Mouse (Mus musculus) liver, adult 2 months (tissue): ENCODE results near the gene Pitpna. TPM values are rescaled to one million over a fixed set of nuclear protein-coding genes. Genes with fewer than 3 reads are reported as not detected.

Source experiments
- DNase-seq: peaks from one replicate; pipeline ENCODE4 v3.0.0-alpha.2; 2011; ENCODE audit warnings: low read depth, low spot score; ENCODE audit errors: extremely low read depth
- H3K27ac ChIP-seq: fragments of 200-500 bp; replicated peaks from 2 replicates; pipeline ENCODE4 v1.5.1; 2012; ENCODE audit warnings: low read depth, mild to moderate bottlenecking, control low read depth, inconsistent platforms, low read length; ENCODE audit not compliant: insufficient read depth
- H3K27me3 ChIP-seq: fragments of 200-500 bp; 2 replicates; pipeline ENCODE4 v1.6.1; 2012; ENCODE audit warnings: mild to moderate bottlenecking, moderate library complexity, low read length, inconsistent platforms; ENCODE audit not compliant: control insufficient read depth, insufficient read depth
- H3K36me3 ChIP-seq: fragments of 200-500 bp; 2 replicates; pipeline ENCODE4 v1.6.1; 2012; ENCODE audit warnings: low read length, inconsistent platforms; ENCODE audit not compliant: control insufficient read depth, insufficient read depth
- H3K4me1 ChIP-seq: fragments of 200-500 bp; 2 replicates; pipeline ENCODE4 v1.6.1; 2011; ENCODE audit warnings: low read length; ENCODE audit not compliant: control insufficient read depth, insufficient read depth
- H3K4me3 ChIP-seq: fragments of 200-500 bp; 2 replicates; pipeline ENCODE4 v1.5.1; 2011; ENCODE audit warnings: low read depth, mild to moderate bottlenecking, control low read depth, low read length, moderate library complexity; ENCODE audit not compliant: insufficient read depth
- H3K79me2 ChIP-seq: fragments of 200-500 bp; 2 replicates; pipeline ENCODE4 v1.6.1; 2012; ENCODE audit warnings: inconsistent platforms, mild to moderate bottlenecking, low read length, moderate library complexity; ENCODE audit not compliant: control insufficient read depth, insufficient read depth
- H3K9ac ChIP-seq: fragments of 200-500 bp; 2 replicates; pipeline ENCODE4 v1.6.1; 2012; ENCODE audit warnings: low read depth, mild to moderate bottlenecking, control low read depth, inconsistent platforms, low read length
- CTCF ChIP-seq: fragments of 200-500 bp; IDR thresholded peaks from 2 replicates; pipeline ENCODE4 v1.5.1; 2011; ENCODE audit warnings: low read depth, low read length, control low read depth
- POLR2A ChIP-seq: fragments of 200-500 bp; IDR thresholded peaks from 2 replicates; pipeline ENCODE4 v1.6.1; 2011; ENCODE audit warnings: low read length, control low read depth; ENCODE audit not compliant: insufficient read depth; ENCODE audit errors: extremely low read depth
- WGBS: fragments of 180-500 bp; shearing (Covaris S2); methylation state at CpG from one replicate; pipeline ENCODE4 v1.1.7; 2018; 5-methylcytosine and 5-hydroxymethylcytosine counted together
- polyA plus RNA-seq: library from polyadenylated mRNA; depleted of rRNA; stranded (reverse); fragments of >200 nt; gene quantifications from 2 replicates; pipeline ENCODE4 v1.2.3, GENCODE M21; 2012
- total RNA-seq: library from RNA; depleted of rRNA; stranded (reverse); fragments of >200 nt; gene quantifications from 2 replicates; pipeline ENCODE4 v1.2.3, GENCODE M21; 2014

The Pitpna gene
- total and polyA plus RNA-seq, 2 experiments: 21.0 to 28.9 TPM

GRCm38 (mm10) chr11:75647681-75648211 is 59.8 kb downstream of the Pitpna start:
- peaks cover 10% of the 10 kb centered on the region for H3K4me1 ChIP-seq
- H3K27me3 ChIP-seq: no peaks in the 10 kb centered on the region
- WGBS: 59% methylated on average over 6 of the region's 6 CpGs
- no peak for DNase-seq
- no peak overlapping the region for H3K9ac ChIP-seq
- H3K27ac ChIP-seq: no peak overlapping the region
- peaks cover 2% of the 10 kb centered on the region; the same call in 1 of the 2 replicates for H3K36me3 ChIP-seq
- TF ChIP-seq POLR2A (no peak), CTCF (no peak)
- no peak overlapping the region for H3K4me3 ChIP-seq
- H3K79me2 ChIP-seq: no peaks in the 10 kb centered on the region

GRCm38 (mm10) chr11:75649155-75649561 is 61.3 kb downstream of the Pitpna start:
- TF ChIP-seq CTCF (no peak), POLR2A (no peak)
- WGBS: 64% methylated on average over 4 of the region's 4 CpGs

DNA sequence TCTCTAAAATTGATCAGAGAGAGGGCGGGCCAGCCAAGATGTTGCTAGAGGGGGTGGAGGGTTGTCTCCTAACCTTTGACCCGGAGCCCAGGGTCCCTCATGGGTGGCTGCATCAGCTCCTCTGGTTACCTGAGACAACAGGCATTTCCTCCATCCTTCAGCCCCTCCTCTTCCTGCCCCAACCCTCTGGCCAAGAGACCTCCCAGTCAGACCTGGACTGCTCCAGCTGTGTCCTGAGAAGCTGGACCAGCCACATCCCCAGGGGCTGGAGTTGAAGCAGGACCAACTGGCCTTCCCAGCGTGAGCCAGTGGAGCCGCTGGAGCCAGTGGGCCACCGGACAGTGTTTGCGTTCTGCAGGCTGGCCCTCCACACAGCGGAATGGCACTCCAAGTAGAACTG is 62.4 kb downstream of the Pitpna start, which contains the start of gene Myo1c:
Myo1c (plus strand) TSS at position 194 of the 400 bp plus-strand sequence.
- DNase-seq: no peak
- 77% methylated on average over 7 of the region's 7 CpGs for WGBS
- peaks cover 26% of the 10 kb centered on the region for H3K4me1 ChIP-seq

More at GRCm38 (mm10) chr11:75649155-75649561, 61.3 kb downstream of the Pitpna start:
- no peak overlapping the region for H3K9ac ChIP-seq
- no peak for DNase-seq
- H3K36me3 ChIP-seq: peaks cover 2% of the 10 kb centered on the region; the same call in 1 of the 2 replicates
- H3K4me1 ChIP-seq: peaks cover 16% of the 10 kb centered on the region
- H3K4me3 ChIP-seq: no peak overlapping the region
- peak overlapping the region; percentile 64 for H3K27ac ChIP-seq
- H3K27me3 ChIP-seq: no peaks in the 10 kb centered on the region
- H3K79me2 ChIP-seq: no peaks in the 10 kb centered on the region

GRCm38 (mm10) chr11:75650958-75651425 is 63.1 kb downstream of the Pitpna start:
- Histone ChIP-seq H3K27me3 (no peaks in the 10 kb centered on the region), H3K79me2 (peaks cover under 1% of the 10 kb centered on the region), H3K27ac (peak overlapping the region; percentile 74), H3K9ac (peak overlapping the region; percentile 81), H3K36me3 (no peaks in the 10 kb centered on the region), H3K4me1 (peaks cover 26% of the 10 kb centered on the region), H3K4me3 (peak overlapping the region; percentile 81)
- DNase-seq: no peak
- WGBS: 47% methylated on average over 13 of the region's 13 CpGs
- TF ChIP-seq CTCF (no peak), POLR2A (no peak)

More for the DNA sequence above, 62.4 kb downstream of the Pitpna start, which contains the start of gene Myo1c:
- H3K27ac ChIP-seq: peak within 1 kb of the TSS; percentile 74
- H3K9ac ChIP-seq: peak within 1 kb of the TSS; percentile 81
- H3K79me2 ChIP-seq: no peaks in the 10 kb centered on the region
- peaks cover 2% of the 10 kb centered on the region; the same call in 1 of the 2 replicates for H3K36me3 ChIP-seq
- TF ChIP-seq POLR2A (0 out of 2 replicates have a peak, but pooled peaks have one; percentile 36), CTCF (no peak)
- H3K27me3 ChIP-seq: no peaks in the 10 kb centered on the region
- peak within 1 kb of the TSS; percentile 81 for H3K4me3 ChIP-seq

DNA sequence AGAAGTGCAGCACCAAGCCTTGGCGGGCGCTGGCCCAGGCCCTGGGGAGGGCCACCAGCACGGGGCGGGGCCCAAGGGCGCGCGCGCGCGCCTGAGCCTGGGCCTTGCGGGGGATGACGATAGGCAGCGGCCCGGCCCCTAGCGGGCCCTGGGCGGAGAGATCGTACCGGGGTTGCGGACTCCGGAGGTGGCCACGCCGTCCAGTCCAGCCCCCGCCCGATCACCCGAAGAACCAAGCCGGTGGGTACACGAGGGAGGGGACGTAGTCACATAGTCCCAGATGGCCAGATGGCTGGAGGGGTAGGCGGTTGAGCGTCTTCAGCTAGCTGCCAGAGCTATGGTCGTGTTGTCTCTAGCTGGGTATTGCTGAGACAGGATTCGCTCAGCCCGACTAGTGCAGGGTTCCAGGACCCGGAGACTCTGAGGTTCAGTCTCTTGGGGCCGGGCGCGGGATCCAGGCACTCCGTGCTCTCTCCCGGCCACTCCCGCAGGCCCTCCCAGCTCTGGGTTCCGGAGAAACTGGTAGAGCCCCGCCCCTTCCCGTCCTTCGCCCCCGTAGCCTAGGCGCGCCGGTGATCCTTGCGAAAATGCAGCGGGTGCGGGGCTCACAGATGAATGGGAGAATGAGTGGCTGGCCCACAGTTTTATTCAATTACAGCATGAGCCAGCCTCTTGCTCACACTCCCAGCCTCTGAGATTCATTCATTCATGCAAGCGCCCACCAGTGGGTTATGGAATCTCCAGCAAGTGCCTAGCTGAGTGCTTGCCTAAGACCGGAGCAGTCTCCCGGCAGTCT is 63.7 kb downstream of the Pitpna start:
- DNase-seq: peak; percentile 46
- H3K36me3 ChIP-seq: no peaks in the 10 kb centered on the region
- H3K4me1 ChIP-seq: peaks cover 29% of the 10 kb centered on the region
- peak overlapping the region; percentile 81 for H3K4me3 ChIP-seq
- under 1% methylated on average over 53 of the region's 54 CpGs for WGBS
- TF ChIP-seq CTCF (no peak), POLR2A (0 out of 2 replicates have a peak, but pooled peaks have one; percentile 30)
- peaks cover 6% of the 10 kb centered on the region for H3K79me2 ChIP-seq
- peak overlapping the region; percentile 74 for H3K27ac ChIP-seq
- H3K9ac ChIP-seq: peak overlapping the region; percentile 81
- no peaks in the 10 kb centered on the region for H3K27me3 ChIP-seq
